Mouse (Mus musculus) spleen, postnatal 36 days (tissue): ENCODE measurements around the gene Ccdc57.
"Not testable (repeated sequence)": the region's sequence is repeated elsewhere in the genome, so short reads cannot be mapped to it uniquely, and the experiment has no call there.

Source experiments
- DNase-seq, 2 experiments: peaks; one replicate each; pipeline ENCODE4 v3.0.0; 2022; ENCODE audit warnings: low spot score in 2 of 2, mixed read lengths in 1 of 2

The Ccdc57 gene

DNA sequence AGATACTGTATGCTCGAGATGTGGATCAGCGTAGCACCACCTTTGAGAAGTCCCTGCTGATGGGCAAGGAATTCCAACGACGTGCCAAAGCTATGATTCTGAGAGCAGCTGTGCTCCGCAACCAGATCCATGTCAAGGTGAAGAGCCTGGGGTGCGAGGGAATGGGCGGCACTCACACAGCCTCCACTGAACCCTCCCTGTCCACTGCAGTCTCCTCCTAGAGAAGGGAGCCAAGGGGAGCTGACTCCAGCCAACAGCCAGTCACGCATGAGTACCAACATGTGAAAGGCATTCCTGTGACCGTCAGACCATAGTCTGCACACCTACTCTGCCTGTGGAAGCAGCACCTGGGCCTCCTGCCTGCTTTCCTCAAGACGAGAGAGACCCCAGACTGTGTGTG is 144.2 kb downstream of the Ccdc57 start:
- not testable (repeated sequence) for DNase-seq

- no peak for DNase-seq
These were observed 147.5 kb downstream of the Ccdc57 start for GRCm38 (mm10) chr11:120785145-120785544.

GRCm38 (mm10) chr11:120784064-120784791 is 148.4 kb downstream of the Ccdc57 start, which contains the start of the genes Rfng and Gps1:
Gene Rfng (minus strand): TSS chr11:120784207.
Gene Gps1 (plus strand): TSS chr11:120784272.
- DNase-seq: peak; percentile 82 to 83

GRCm38 (mm10) chr11:120783426-120784063 is 149.1 kb downstream of the Ccdc57 start:
- no peak for DNase-seq

DNA sequence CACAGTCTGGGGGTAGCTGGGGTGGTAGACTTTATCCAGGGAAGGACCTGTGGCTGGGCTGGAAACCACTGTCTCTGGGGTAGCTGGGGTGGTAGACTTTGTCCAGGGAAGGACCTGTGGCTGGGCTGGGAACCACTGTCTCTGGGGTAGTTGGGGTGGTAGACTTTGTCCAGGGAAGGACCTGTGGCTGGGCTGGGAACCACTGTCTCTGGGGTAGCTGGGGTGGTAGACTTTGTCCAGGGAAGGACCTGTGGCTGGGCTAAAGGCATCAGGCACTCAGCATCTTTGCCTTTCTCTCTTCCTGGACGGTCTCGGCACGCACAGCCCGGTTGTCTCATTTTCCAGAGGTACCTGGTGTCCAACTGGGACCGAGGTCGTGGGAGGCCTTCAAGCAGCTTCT is 151.3 kb downstream of the Ccdc57 start:
- not testable (repeated sequence) for DNase-seq

GRCm38 (mm10) chr11:120779876-120780275 is 152.8 kb downstream of the Ccdc57 start:
- DNase-seq: no peak

DNA sequence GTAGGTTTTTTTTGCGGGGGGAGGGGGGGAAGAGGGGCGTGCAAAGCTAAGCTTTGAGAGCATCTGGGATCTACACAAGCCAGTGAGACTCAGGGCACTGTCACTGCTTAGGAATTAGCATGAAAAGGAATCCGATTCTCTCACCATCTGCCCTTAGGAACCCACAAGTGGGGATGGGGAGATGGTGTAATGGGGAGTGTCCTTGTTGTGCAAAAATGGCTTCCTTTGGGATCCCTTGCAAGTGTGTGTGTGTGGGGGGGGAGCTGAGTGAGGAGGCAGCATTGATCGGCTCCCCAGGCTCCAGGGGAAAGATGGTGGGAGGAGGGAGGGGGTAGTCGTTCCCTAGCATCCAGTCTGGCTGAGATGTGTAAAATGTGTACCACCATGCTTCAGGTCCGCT is 155.5 kb downstream of the Ccdc57 start:
- DNase-seq: no peak
